Mouse (Mus musculus) lung, postnatal 0 days (tissue): ENCODE measurements around the gene Arl5c. TPM values are rescaled to one million over a fixed set of nuclear protein-coding genes. Genes with fewer than 3 reads are reported as not detected.

Source experiments
- ATAC-seq: fragments of 200-750 bp; cut with Nextera tagmentation; 2 replicates; pipeline ENCODE4 v1.8.0; 2017; ENCODE audit warnings: moderate library complexity
- DNase-seq: peaks from one replicate; pipeline ENCODE4 v3.0.0-alpha.2; 2016; ENCODE audit warnings: low spot score
- H3K27ac ChIP-seq: fragments of 300-500 bp; sonication (generic); 2 replicates; pipeline ENCODE4 v1.5.1; 2014; ENCODE audit warnings: antibody characterized with exemption, mild to moderate bottlenecking, low read length, mixed read lengths
- H3K27me3 ChIP-seq: fragments of 300-500 bp; sonication (generic); replicated peaks from 2 replicates; pipeline ENCODE4 v1.6.1; 2014; ENCODE audit warnings: low read length, mixed read lengths; ENCODE audit not compliant: insufficient read depth
- H3K36me3 ChIP-seq: fragments of 300-500 bp; sonication (generic); 2 replicates; pipeline ENCODE4 v1.6.1; 2014; ENCODE audit warnings: low read length, mixed read lengths; ENCODE audit not compliant: insufficient read depth
- H3K4me1 ChIP-seq: fragments of 300-500 bp; sonication (generic); 2 replicates; pipeline ENCODE4 v1.6.1; 2014; ENCODE audit warnings: antibody characterized with exemption, low read depth, low read length, mixed read lengths; ENCODE audit not compliant: insufficient read depth
- H3K4me2 ChIP-seq: fragments of 300-500 bp; sonication (generic); replicated peaks from 2 replicates; pipeline ENCODE4 v1.6.1; 2014; ENCODE audit warnings: low read depth, mild to moderate bottlenecking, low read length, moderate library complexity, mixed read lengths
- H3K4me3 ChIP-seq: fragments of 300-500 bp; sonication (generic); 2 replicates; pipeline ENCODE4 v1.5.1; 2014; ENCODE audit warnings: low read depth, low read length
- H3K9ac ChIP-seq: fragments of 300-500 bp; sonication (generic); replicated peaks from 2 replicates; pipeline ENCODE4 v1.6.1; 2014; ENCODE audit warnings: low read depth, mild to moderate bottlenecking
- H3K9me3 ChIP-seq: fragments of 300-500 bp; sonication (generic); 2 replicates; pipeline ENCODE4 v1.6.1; 2016; ENCODE audit warnings: low read length, mixed read lengths
- CTCF ChIP-seq: IDR thresholded peaks from 2 replicates; pipeline ENCODE4 v1.5.1; 2016; ENCODE audit warnings: antibody characterized with exemption, mild to moderate bottlenecking
- EP300 ChIP-seq: IDR thresholded peaks from 2 replicates; pipeline ENCODE4 v1.6.1; 2016; ENCODE audit warnings: antibody characterized with exemption, mild to moderate bottlenecking, control low read depth
- WGBS: fragments of 180-500 bp; shearing (Covaris S2); extraction: QIAGEN DNeasy Blood & Tissue Kit; methylation state at CpG from one replicate; pipeline ENCODE4 v1.1.7; 2014; 5-methylcytosine and 5-hydroxymethylcytosine counted together
- polyA plus RNA-seq: library from polyadenylated mRNA; unstranded; fragments of >200 nt; fragmentation: Nextera tagmentation; extraction: Ambion mirVana; gene quantifications from 2 replicates; pipeline ENCODE4 v1.2.1, GENCODE M21; 2015

Gene Arl5c
- polyA plus RNA-seq, 1 experiment from 2014 or later = 4.6 TPM

DNA sequence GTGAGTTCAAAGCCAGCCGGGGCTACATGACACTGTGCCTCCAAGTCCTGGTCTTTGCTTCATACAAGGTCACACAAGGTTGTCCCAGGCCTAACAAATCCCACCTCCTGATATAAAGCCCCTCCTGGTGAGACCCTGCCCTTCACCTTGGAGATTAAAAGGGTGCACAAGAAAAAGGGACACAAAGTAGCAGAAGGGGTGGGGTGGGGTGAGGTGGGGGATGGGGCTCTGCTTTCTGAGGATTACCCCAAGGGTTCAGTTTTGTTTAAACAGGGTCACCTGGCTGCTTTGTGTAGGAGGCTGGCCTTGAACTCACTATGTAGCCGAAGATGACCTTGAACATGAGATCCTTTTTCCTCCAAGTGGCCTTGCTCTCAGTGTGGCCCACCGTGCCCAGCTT is 12.5 kb downstream of the Arl5c start:
- no peak for ATAC-seq

GRCm38 (mm10) chr11:97982721-97983120 is 13.3 kb downstream of the Arl5c start:
- DNase-seq = no peak
- H3K9me3 ChIP-seq = no peaks in the 10 kb centered on the region
- H3K27me3 ChIP-seq = peaks cover 8% of the 10 kb centered on the region
- no peaks in the 10 kb centered on the region for H3K36me3 ChIP-seq
- H3K4me2 ChIP-seq = no peak overlapping the region
- H3K9ac ChIP-seq = no peak overlapping the region
- WGBS = 69% methylated on average over 9 of the region's 9 CpGs
- no peak overlapping the region for H3K4me3 ChIP-seq
- no peak for ATAC-seq
- H3K4me1 ChIP-seq = no peaks in the 10 kb centered on the region
- no peak for TF ChIP-seq EP300
- TF ChIP-seq CTCF = no peak
- no peak overlapping the region for H3K27ac ChIP-seq

More for the DNA sequence above, 12.5 kb downstream of the Arl5c start:
- H3K9me3 ChIP-seq = no peaks in the 10 kb centered on the region
- no peaks in the 10 kb centered on the region for H3K4me1 ChIP-seq
- no peak for TF ChIP-seq EP300
- no peak for TF ChIP-seq CTCF
- H3K36me3 ChIP-seq = no peaks in the 10 kb centered on the region
- no peak overlapping the region for H3K4me3 ChIP-seq
- no peak overlapping the region for H3K9ac ChIP-seq
- DNase-seq = no peak
- no peak overlapping the region for H3K4me2 ChIP-seq
- peaks cover 8% of the 10 kb centered on the region for H3K27me3 ChIP-seq
- no peak overlapping the region for H3K27ac ChIP-seq
- 76% methylated on average over 3 of the region's 3 CpGs for WGBS

DNA sequence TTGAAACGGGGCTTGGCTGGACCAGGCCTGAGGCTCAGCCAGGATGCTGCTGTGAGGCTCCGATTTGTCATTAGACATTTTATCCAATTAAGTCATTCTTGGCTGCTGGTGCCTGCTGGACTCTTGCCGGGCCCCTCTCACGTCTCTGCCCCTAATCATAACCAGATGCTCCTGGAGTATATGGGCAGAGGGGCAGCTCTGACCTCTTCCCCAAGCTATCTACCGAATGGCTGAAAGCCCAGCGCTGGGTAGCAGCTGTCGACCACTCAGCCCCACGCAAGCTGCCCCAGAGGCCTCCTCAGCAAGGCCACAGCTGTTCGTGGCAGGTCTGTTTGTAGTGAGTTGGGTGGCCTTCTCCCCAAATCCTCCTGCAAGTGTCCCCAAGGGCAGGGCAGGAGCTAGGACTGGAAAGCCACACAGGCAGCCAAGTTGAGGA is 15.4 kb downstream of the Arl5c start:
- no peak overlapping the region for H3K4me3 ChIP-seq
- H3K36me3 ChIP-seq = no peaks in the 10 kb centered on the region
- no peak for ATAC-seq
- H3K27ac ChIP-seq = no peak overlapping the region
- DNase-seq = no peak
- 71% methylated on average over 9 of the region's 9 CpGs for WGBS
- H3K9ac ChIP-seq = no peak overlapping the region
- peaks cover under 1% of the 10 kb centered on the region; the same call in 1 of the 2 replicates for H3K27me3 ChIP-seq
- H3K4me2 ChIP-seq = no peak overlapping the region
- no peak for TF ChIP-seq EP300
- TF ChIP-seq CTCF = no peak
- no peaks in the 10 kb centered on the region for H3K4me1 ChIP-seq
- no peaks in the 10 kb centered on the region for H3K9me3 ChIP-seq

- Histone ChIP-seq H3K4me1 (no peaks in the 10 kb centered on the region), H3K9me3 (no peaks in the 10 kb centered on the region), H3K4me3 (no peak overlapping the region), H3K36me3 (no peaks in the 10 kb centered on the region), H3K4me2 (no peak overlapping the region), H3K9ac (no peak overlapping the region), H3K27ac (no peak overlapping the region), H3K27me3 (no peaks in the 10 kb centered on the region)
- WGBS = 72% methylated on average over 10 of the region's 10 CpGs
- DNase-seq = no peak
- ATAC-seq = no peak
- TF ChIP-seq EP300 (no peak), CTCF (no peak)
Measured at GRCm38 (mm10) chr11:97979824-97980495, 16.0 kb downstream of the Arl5c start.

- Histone ChIP-seq H3K36me3 (no peaks in the 10 kb centered on the region), H3K27me3 (no peaks in the 10 kb centered on the region), H3K4me3 (no peak overlapping the region), H3K4me2 (no peak overlapping the region), H3K27ac (no peak overlapping the region), H3K4me1 (no peaks in the 10 kb centered on the region), H3K9ac (no peak overlapping the region), H3K9me3 (no peaks in the 10 kb centered on the region)
- TF ChIP-seq EP300 (no peak), CTCF (no peak)
- 84% methylated on average over 13 of the region's 13 CpGs for WGBS
- ATAC-seq = no peak
- no peak for DNase-seq
Measured at GRCm38 (mm10) chr11:97978392-97978791, 17.6 kb downstream of the Arl5c start.

GRCm38 (mm10) chr11:97977797-97978196 is 18.2 kb downstream of the Arl5c start:
- Histone ChIP-seq H3K9ac (no peak overlapping the region), H3K27me3 (no peaks in the 10 kb centered on the region), H3K27ac (no peak overlapping the region), H3K4me3 (no peak overlapping the region), H3K9me3 (no peaks in the 10 kb centered on the region), H3K4me2 (no peak overlapping the region), H3K36me3 (no peaks in the 10 kb centered on the region), H3K4me1 (no peaks in the 10 kb centered on the region)
- WGBS = 70% methylated on average over 5 of the region's 5 CpGs
- no peak for TF ChIP-seq CTCF
- TF ChIP-seq EP300 = no peak
- no peak for DNase-seq
- no peak for ATAC-seq
